Mouse (Mus musculus) spleen, adult 2 months (tissue): ENCODE data around the gene Rnf111. TPM values are rescaled to one million over a fixed set of nuclear protein-coding genes. Genes with fewer than 3 reads are reported as not detected.

Source experiments
- DNase-seq, 2 experiments: peaks; one replicate each; pipeline versions ENCODE4 v3.0.0 to v3.0.0-alpha.2; 2012 to 2021; ENCODE audit warnings: low spot score in 2 of 2, low read depth in 1 of 2
- H3K27ac ChIP-seq: fragments of 200-500 bp; 2 replicates; pipeline ENCODE4 v1.5.1; 2012; ENCODE audit warnings: low read length, inconsistent platforms; ENCODE audit not compliant: insufficient read depth
- H3K27me3 ChIP-seq: fragments of 200-500 bp; 2 replicates; pipeline ENCODE4 v1.6.1; 2012; ENCODE audit warnings: mild to moderate bottlenecking, moderate library complexity, low read length, inconsistent platforms; ENCODE audit not compliant: control insufficient read depth, insufficient read depth
- H3K36me3 ChIP-seq: fragments of 200-500 bp; 2 replicates; pipeline ENCODE4 v1.6.1; 2012; ENCODE audit warnings: mild to moderate bottlenecking, low read length, inconsistent platforms; ENCODE audit not compliant: control insufficient read depth, insufficient read depth
- H3K4me1 ChIP-seq: fragments of 200-500 bp; 2 replicates; pipeline ENCODE4 v1.6.1; 2011; ENCODE audit warnings: inconsistent platforms; ENCODE audit not compliant: control insufficient read depth, insufficient read depth, insufficient read length
- H3K4me3 ChIP-seq: fragments of 200-500 bp; 2 replicates; pipeline ENCODE4 v1.5.1; 2011; ENCODE audit warnings: mild to moderate bottlenecking, inconsistent platforms; ENCODE audit not compliant: insufficient read depth, insufficient read length; ENCODE audit errors: extremely low read depth
- CTCF ChIP-seq: fragments of 200-500 bp; IDR thresholded peaks from 2 replicates; pipeline ENCODE4 v1.5.1; 2011; ENCODE audit warnings: mild to moderate bottlenecking, inconsistent platforms; ENCODE audit not compliant: insufficient read depth, insufficient read length, insufficient replicate concordance; ENCODE audit errors: extremely low read depth
- POLR2A ChIP-seq: fragments of 200-500 bp; IDR thresholded peaks from 2 replicates; pipeline ENCODE4 v1.6.1; 2011; ENCODE audit warnings: low read depth, low read length, inconsistent platforms
- WGBS: fragments of 180-500 bp; shearing (Covaris S2); methylation state at CpG from one replicate; pipeline ENCODE4 v1.1.7; 2018; 5-methylcytosine and 5-hydroxymethylcytosine counted together
- polyA plus RNA-seq: library from polyadenylated mRNA; depleted of rRNA; stranded (reverse); fragments of >200 nt; gene quantifications from 2 replicates; pipeline ENCODE4 v1.2.3, GENCODE M21; 2012

Gene Rnf111
- polyA plus RNA-seq, 1 experiment = 58.5 TPM

DNA sequence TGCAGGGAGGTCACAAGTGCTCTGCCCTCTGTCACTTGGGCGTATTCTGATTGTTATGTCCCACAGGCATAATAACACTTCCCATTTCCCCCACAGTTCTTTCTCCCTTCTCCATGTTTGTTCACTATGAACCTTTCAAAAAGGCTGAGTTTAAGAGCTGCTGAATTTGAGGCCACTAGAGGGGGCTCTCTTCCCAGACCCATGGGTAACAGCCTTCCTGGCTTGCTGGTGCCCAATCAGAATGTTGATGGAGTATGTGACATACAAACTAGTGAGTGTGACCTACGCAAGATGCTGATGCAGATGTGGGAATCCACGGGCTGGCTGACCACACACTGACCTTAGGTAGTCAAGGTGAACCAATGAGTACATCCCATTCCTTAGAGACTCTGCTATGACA is 94.7 kb downstream of the Rnf111 start:
- DNase-seq = peak in 1 of 2 experiments; percentile 12
- WGBS = 94% methylated on average over 3 of the region's 3 CpGs
- H3K36me3 ChIP-seq = peaks cover 4% of the 10 kb centered on the region

DNA sequence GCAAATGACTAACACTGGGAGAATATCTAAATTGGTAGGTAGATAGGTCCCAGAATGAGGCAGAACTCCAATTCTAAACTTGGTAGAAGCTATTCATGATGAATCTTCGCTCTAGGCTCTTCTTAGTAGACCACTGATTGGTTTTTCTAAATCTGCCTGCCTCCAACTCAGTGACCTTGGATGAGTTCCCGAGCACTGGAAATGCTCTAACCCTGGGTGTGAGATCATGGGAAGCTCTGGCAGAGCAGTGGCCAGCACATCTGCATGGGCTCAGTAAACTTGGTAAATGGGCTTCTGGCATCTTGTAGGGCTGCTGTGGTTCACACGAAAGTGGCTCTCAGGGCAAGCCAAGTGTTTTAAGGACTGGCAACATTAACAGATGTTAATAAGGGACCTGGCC is 96.9 kb downstream of the Rnf111 start:
- Histone ChIP-seq H3K4me1 (no peaks in the 10 kb centered on the region), H3K27me3 (no peaks in the 10 kb centered on the region), H3K4me3 (no peak overlapping the region), H3K36me3 (0 out of 2 replicates have a peak, but pooled peaks cover 1% of the 10 kb centered on the region), H3K27ac (no peak overlapping the region)
- TF ChIP-seq POLR2A = no peak
- 93% methylated on average over 3 of the region's 3 CpGs for WGBS
- no peak for DNase-seq

More for the DNA sequence above, 94.7 kb downstream of the Rnf111 start:
- no peak overlapping the region for H3K27ac ChIP-seq
- no peaks in the 10 kb centered on the region for H3K4me1 ChIP-seq
- no peak overlapping the region for H3K4me3 ChIP-seq
- peak; percentile 8; the same call in 1 of the 2 replicates for TF ChIP-seq CTCF
- TF ChIP-seq POLR2A = no peak
- no peaks in the 10 kb centered on the region for H3K27me3 ChIP-seq

DNA sequence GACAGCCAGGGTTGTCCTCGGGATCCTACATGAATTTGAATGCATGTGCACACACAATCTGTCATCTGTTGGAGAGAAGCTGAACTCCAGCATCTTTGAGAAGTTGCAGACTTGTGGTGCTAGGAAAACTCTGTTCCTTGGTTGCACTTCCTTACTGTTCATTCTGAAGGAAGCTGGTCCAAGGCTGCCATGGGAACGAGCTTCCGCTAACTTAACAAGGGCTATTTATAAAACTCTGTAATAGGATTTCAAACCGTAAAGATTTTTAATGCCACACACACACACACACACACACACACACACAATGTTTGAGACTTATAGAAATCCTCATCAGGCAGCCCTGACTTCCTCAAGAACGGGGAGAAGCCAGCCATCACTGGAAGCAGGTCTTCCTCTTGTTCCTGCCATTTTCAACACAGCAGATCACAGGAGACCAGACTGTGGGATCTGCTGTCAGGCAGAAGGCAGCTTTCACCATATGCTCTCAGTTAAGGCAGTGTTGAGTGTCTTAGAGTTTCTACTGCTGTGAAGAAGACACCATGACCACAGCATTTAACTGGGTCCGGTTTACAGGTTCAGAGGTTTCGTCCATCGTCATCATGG is 101.5 kb downstream of the Rnf111 start:
- WGBS = 92% methylated on average over 8 of the region's 8 CpGs
- Histone ChIP-seq H3K27ac (no peak overlapping the region), H3K36me3 (peaks cover 14% of the 10 kb centered on the region), H3K4me1 (no peaks in the 10 kb centered on the region), H3K4me3 (no peak overlapping the region), H3K27me3 (no peaks in the 10 kb centered on the region)
- TF ChIP-seq CTCF (no peak), POLR2A (no peak)
- DNase-seq = no peak

DNA sequence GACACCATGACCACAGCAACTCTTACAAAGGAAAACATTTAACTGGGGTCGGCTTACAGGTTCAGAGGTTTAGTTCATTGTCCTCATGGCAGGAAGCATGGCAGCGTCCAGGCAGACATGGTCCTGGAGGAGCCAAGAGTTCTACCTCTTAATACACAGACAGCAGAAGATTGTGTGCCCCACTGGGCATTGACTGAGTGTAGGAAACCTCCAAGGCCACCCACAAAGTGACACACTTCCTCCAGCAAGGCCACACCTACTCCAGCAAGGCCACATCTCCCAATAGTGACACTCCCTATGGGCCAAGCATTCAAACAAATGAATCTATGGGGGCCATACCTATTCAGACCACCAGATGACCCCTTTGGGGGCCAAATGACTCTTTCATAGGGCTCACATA is 107.4 kb downstream of the Rnf111 start:
- H3K4me1 ChIP-seq = no peaks in the 10 kb centered on the region
- H3K27ac ChIP-seq = no peak overlapping the region
- no peak for TF ChIP-seq POLR2A
- TF ChIP-seq CTCF = no peak
- no peak overlapping the region for H3K4me3 ChIP-seq
- DNase-seq = no peak
- WGBS = 83% methylated on average over 2 of the region's 2 CpGs
- no peaks in the 10 kb centered on the region for H3K27me3 ChIP-seq
- peaks cover 26% of the 10 kb centered on the region for H3K36me3 ChIP-seq

DNA sequence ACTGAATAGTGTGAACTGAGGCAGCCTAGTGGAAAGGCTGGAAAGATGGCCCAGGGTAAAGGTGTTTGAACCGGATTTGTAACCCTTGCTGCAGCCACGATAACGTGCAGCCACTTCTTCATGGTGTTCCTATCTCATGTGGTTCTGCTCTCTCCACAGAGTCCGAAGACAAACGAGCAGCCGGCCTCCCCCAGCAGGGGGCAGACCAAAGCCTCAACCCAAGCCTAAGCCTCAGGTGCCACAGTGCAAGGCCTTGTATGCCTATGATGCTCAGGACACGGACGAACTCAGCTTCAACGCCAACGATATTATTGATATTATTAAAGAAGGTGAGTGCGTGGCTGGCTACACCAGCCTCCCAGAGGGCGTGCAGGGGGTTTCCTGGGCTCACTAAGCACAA is 107.9 kb downstream of the Rnf111 start:
- Histone ChIP-seq H3K36me3 (peaks cover 25% of the 10 kb centered on the region), H3K27ac (no peak overlapping the region), H3K27me3 (no peaks in the 10 kb centered on the region), H3K4me3 (no peak overlapping the region), H3K4me1 (no peaks in the 10 kb centered on the region)
- TF ChIP-seq CTCF = no peak
- TF ChIP-seq POLR2A = no peak
- 75% methylated on average over 12 of the region's 12 CpGs for WGBS
- no peak for DNase-seq

DNA sequence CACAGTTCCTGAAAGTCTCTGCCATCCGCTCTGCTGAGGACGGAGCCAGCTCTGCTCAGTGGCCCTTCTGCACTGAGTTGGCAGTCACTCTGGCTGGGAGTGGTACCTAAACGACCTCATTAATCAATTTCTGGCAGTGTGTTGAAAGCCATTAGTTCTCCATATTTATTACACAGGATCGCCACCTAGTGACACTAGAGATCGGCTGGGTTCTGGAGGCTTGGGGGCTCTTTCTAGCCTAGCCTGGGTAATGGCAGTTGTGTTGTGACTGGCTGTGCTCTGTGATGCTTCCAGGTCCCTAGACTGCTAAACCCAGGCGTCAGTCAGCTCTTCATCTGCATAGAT is 111.0 kb downstream of the Rnf111 start:
- no peak for TF ChIP-seq CTCF
- no peak for TF ChIP-seq POLR2A
- DNase-seq = no peak
- H3K4me3 ChIP-seq = no peak overlapping the region
- H3K36me3 ChIP-seq = peaks cover 18% of the 10 kb centered on the region
- WGBS = 15% methylated on average over 6 of the region's 6 CpGs
- no peaks in the 10 kb centered on the region for H3K27me3 ChIP-seq
- H3K27ac ChIP-seq = no peak overlapping the region
- H3K4me1 ChIP-seq = no peaks in the 10 kb centered on the region

DNA sequence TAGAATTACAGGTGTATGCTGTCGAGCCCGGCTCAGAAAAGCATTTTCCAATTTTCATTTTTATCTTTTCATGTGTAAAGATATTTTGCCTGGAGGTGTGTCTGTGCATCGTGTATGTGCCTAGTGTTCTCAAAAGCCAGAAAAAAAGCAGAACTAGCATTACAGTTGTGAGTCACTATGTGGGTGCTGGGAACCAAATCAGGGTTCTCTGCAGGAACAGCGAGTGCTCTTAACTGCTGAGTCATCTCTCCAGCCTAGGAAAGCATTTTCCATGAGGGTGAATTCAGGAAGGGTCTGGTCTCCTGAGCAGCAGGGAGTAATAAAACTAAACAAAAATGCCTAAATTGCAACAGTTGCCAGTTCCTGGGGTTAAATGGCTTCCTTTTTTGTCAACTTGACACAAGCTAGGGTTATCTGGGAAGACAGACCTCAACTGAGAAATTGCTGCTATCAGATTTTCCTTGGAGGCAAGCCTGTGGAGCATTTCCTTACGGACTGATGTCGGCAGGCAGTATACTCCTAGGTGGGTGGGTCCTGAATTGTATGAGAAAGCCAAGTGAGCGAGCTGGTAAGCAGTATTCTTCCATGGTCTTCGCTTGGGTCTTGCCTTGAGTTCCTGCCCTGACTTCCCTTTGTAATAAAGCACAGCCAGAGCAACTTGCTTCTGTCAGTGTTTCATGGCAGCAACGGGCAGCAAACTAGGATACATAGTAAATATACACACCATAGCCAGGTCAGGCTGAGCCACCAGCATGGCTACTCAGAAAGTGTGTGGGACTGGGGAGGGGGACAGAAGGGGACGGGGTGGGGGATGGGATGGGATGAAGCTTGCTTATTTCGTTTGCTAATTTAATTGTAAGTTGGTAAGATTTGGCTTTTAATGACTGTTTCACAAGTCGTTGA is 111.6 kb downstream of the Rnf111 start:
- Histone ChIP-seq H3K27me3 (no peaks in the 10 kb centered on the region), H3K27ac (no peak overlapping the region), H3K4me1 (no peaks in the 10 kb centered on the region), H3K36me3 (peaks cover 18% of the 10 kb centered on the region), H3K4me3 (no peak overlapping the region)
- no peak for DNase-seq
- WGBS = 67% methylated on average over 12 of the region's 12 CpGs
- TF ChIP-seq CTCF = no peak
- TF ChIP-seq POLR2A = no peak
